ENCODE assay signal across 10 mouse cellular contexts in the genomic region with DNA sequence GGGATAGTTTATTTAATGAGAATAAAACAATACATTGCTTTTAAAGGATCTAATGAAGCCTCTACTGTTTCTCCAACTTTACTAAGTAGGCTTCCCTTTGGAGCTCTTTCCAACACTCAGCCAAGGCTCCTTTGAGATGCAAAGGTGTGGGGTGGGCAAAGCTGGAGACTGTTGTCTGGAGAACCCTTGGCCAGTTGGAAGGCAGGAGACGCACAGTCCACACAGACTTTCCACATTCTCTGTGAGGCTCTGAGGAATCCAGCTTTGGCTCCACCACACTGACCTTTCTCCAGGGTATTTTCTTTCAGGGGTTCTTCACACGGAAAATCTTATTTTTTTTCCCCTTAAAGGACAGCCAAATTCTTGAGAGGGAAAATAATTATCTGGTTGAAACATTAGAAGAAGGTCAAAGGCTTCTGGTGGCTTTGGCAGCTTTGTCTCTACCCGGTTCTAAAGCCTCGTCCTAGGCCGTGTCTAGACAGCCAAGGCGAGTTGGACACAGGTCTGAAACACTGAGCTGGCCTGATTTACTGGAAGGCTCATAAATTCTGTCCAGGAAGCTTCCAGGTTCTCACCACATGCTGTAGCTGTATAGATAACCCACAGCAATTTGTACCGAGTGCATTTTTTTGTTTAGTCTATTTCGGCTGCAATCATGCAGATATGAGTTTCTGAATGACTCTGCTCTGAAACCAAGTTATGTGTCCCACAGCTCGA.
A peak's percentile ranks its signal among the peaks of the same experiment; 100 is the strongest.
DNase-seq lines count a peak whose midpoint lies in the region; ATAC-seq lines count a peak whose summit lies in the region.
"Had no signal": no experiment of that assay in that cellular context is flagged by ENCODE, and none has a peak within 500 bp of the region (broad histone marks: within the 10 kb centered on the region; RNA-seq: fewer than 3 reads in every experiment).

No protein-coding gene starts in this region.

- H3K4me2 ChIP-seq in embryonic facial prominence, embryonic 15.5 days (replicated peaks), result no peak overlapping the region
- H3K4me2 ChIP-seq in intestine, embryonic 15.5 days (replicated peaks), result no peak overlapping the region
- H3K4me2 ChIP-seq: neural tube, embryonic 13.5 days had no signal

- H3K4me3 ChIP-seq in embryonic facial prominence, embryonic 15.5 days (replicated peaks), result no peak overlapping the region
- no peak overlapping the region for H3K4me3 ChIP-seq in intestine, embryonic 15.5 days (replicated peaks)
- H3K4me3 ChIP-seq: left cerebral cortex, adult 2 months; neural tube, embryonic 13.5 days had no signal

- H3K4me1 ChIP-seq in embryonic facial prominence, embryonic 15.5 days, result peaks cover 5% of the 10 kb centered on the region; the same call in 1 of the 2 replicates
- 0 out of 2 replicates have a peak, but pooled peaks cover 8% of the 10 kb centered on the region for H3K4me1 ChIP-seq in intestine, embryonic 15.5 days (replicated peaks)
- H3K4me1 ChIP-seq: neural tube, embryonic 13.5 days had no signal

- no peaks in the 10 kb centered on the region for H3K9me3 ChIP-seq in embryonic facial prominence, embryonic 15.5 days (replicated peaks)
- no peaks in the 10 kb centered on the region for H3K9me3 ChIP-seq in intestine, embryonic 15.5 days
- H3K9me3 ChIP-seq: neural tube, embryonic 13.5 days had no signal

- peak overlapping the region; percentile 61 for H3K27ac ChIP-seq in embryonic facial prominence, embryonic 15.5 days (replicated peaks)
- peak overlapping the region; percentile 28; the same call in 1 of the 2 replicates for H3K27ac ChIP-seq in intestine, embryonic 15.5 days
- H3K27ac ChIP-seq: left cerebral cortex, adult 2 months; neural tube, embryonic 13.5 days had no signal

- peak; percentile 47; the same call in 1 of the 2 replicates for ATAC-seq in embryonic facial prominence, embryonic 15.5 days (ENCODE audit: insufficient number of reproducible peaks, low FRiP score, low TSS enrichment, low read depth)
- no peak for ATAC-seq in intestine, embryonic 15.5 days
- no peak for ATAC-seq in activated CD4-positive, CD25-positive, alpha-beta regulatory T cell, adult 4 months

- no peaks in the 10 kb centered on the region for H3K27me3 ChIP-seq in embryonic facial prominence, embryonic 15.5 days
- H3K27me3 ChIP-seq in intestine, embryonic 15.5 days (replicated peaks), result no peaks in the 10 kb centered on the region
- H3K27me3 ChIP-seq: neural tube, embryonic 13.5 days had no signal

- peak; percentile 36 for DNase-seq in kidney, adult 9 months
- DNase-seq in kidney, adult 18-20 months, result no peak
- DNase-seq in mesoderm, embryonic 11.5 days (ENCODE audit: low read depth, low spot score), result peak; percentile 58
- DNase-seq in cerebellum, postnatal 25 days, result no peak
- no peak for DNase-seq in left cerebral cortex, postnatal 14 days (ENCODE audit: low spot score in 2 of 2)

- intact Hi-C loops in left cerebral cortex, postnatal 14 days (cut with DNase I), result no loop called here

- H3K9ac ChIP-seq in embryonic facial prominence, embryonic 15.5 days, result no peak overlapping the region
- H3K9ac ChIP-seq in intestine, embryonic 15.5 days, result no peak overlapping the region
- H3K9ac ChIP-seq: neural tube, embryonic 13.5 days had no signal

- H3K36me3 ChIP-seq in embryonic facial prominence, embryonic 15.5 days, result no peaks in the 10 kb centered on the region
- no peaks in the 10 kb centered on the region for H3K36me3 ChIP-seq in intestine, embryonic 15.5 days
- H3K36me3 ChIP-seq: neural tube, embryonic 13.5 days had no signal

- 48% methylated on average over 9 of the region's 9 CpGs for WGBS in embryonic facial prominence, embryonic 15.5 days
- 47% methylated on average over 9 of the region's 9 CpGs for WGBS in intestine, embryonic 15.5 days

Comparison
In these comparisons a context has a peak if more than half of its experiments do, and no peak if none do; other contexts are left out.
1. DNase-seq: peak in kidney, adult 9 months (single experiment) and mesoderm, embryonic 11.5 days (single experiment); none in kidney, adult 18-20 months (single experiment), cerebellum, postnatal 25 days (0 of 2) and left cerebral cortex, postnatal 14 days (0 of 2).